Mouse (Mus musculus) adrenal gland, postnatal 14 days (tissue): Measurements from ENCODE around the gene Zcchc13. TPM values are rescaled to one million over a fixed set of nuclear protein-coding genes. Genes with fewer than 3 reads are reported as not detected.

Experiments used
- DNase-seq: peaks from one replicate; pipeline ENCODE4 v3.0.0; 2021; ENCODE audit warnings: mixed read lengths
- long read RNA-seq, 2 experiments: library from polyadenylated mRNA; stranded (forward); transcript quantifications; one replicate each; pipeline ENCODE4 v2.0.0; 2021
- total RNA-seq: library from RNA; stranded (reverse); gene quantifications from 2 replicates; pipeline ENCODE4 v1.2.3, GENCODE M21; 2021

Gene Zcchc13
- total RNA-seq = not detected in 2 replicates
- long read RNA-seq, experiment 1, partial matches to known transcripts = 0 of 1 reads
- long read RNA-seq, experiment 1, other reads (novel, unspliced or antisense) = 1 of 1 reads
- long read RNA-seq, experiment 2 = 0 reads

GRCm38 (mm10) chrX:103630303-103630702 is at the start of gene Zcchc13:
Zcchc13 (plus strand) TSS chrX:103630586.
- no peak for DNase-seq

GRCm38 (mm10) chrX:103584262-103584661 is 46.1 kb upstream of the Zcchc13 start:
- peak; percentile 29 for DNase-seq

- no peak for DNase-seq
Measured at GRCm38 (mm10) chrX:103592056-103592455, 38.3 kb upstream of the Zcchc13 start.

- DNase-seq = no peak
Measured at GRCm38 (mm10) chrX:103602553-103602952, 27.8 kb upstream of the Zcchc13 start.

- no peak for DNase-seq
Measured at GRCm38 (mm10) chrX:103604211-103604610, 26.2 kb upstream of the Zcchc13 start.

GRCm38 (mm10) chrX:103605473-103605872 is 24.9 kb upstream of the Zcchc13 start:
- no peak for DNase-seq

GRCm38 (mm10) chrX:103610401-103610800 is 20.0 kb upstream of the Zcchc13 start:
- no peak for DNase-seq

- DNase-seq = no peak
Measured at GRCm38 (mm10) chrX:103611462-103611861, 18.9 kb upstream of the Zcchc13 start.

- DNase-seq = no peak
Measured at GRCm38 (mm10) chrX:103614700-103615233, 15.6 kb upstream of the Zcchc13 start.

- DNase-seq = no peak
Measured at GRCm38 (mm10) chrX:103615453-103615852, 14.9 kb upstream of the Zcchc13 start.

- peak; percentile 52 for DNase-seq
Measured at GRCm38 (mm10) chrX:103616162-103616535, 14.2 kb upstream of the Zcchc13 start.

- peak; percentile 90 for DNase-seq
Measured at GRCm38 (mm10) chrX:103616536-103617404, 13.6 kb upstream of the Zcchc13 start.

GRCm38 (mm10) chrX:103617405-103618095 is 12.8 kb upstream of the Zcchc13 start:
- no peak for DNase-seq

- peak; percentile 25 for DNase-seq
Measured at GRCm38 (mm10) chrX:103621799-103622198, 8.6 kb upstream of the Zcchc13 start.

GRCm38 (mm10) chrX:103622260-103622934 is 8.0 kb upstream of the Zcchc13 start:
- DNase-seq = peak; percentile 98

- DNase-seq = peak; percentile 13
Measured at GRCm38 (mm10) chrX:103622935-103623280, 7.5 kb upstream of the Zcchc13 start.

- DNase-seq = peak; percentile 41
Measured at GRCm38 (mm10) chrX:103623411-103623845, 7.0 kb upstream of the Zcchc13 start.

GRCm38 (mm10) chrX:103624426-103625168 is 5.8 kb upstream of the Zcchc13 start:
- no peak for DNase-seq

GRCm38 (mm10) chrX:103628890-103629289 is 1.5 kb upstream of the Zcchc13 start:
- DNase-seq = no peak

- no peak for DNase-seq
Measured at GRCm38 (mm10) chrX:103633895-103634294, 3.5 kb downstream of the Zcchc13 start.

GRCm38 (mm10) chrX:103636021-103636420 is 5.6 kb downstream of the Zcchc13 start:
- no peak for DNase-seq

GRCm38 (mm10) chrX:103638566-103638965 is 8.2 kb downstream of the Zcchc13 start:
- DNase-seq = no peak
